Mouse (Mus musculus): Measurements from ENCODE around the gene Dpy19l3. TPM values are rescaled to one million over a fixed set of nuclear protein-coding genes. Genes with fewer than 3 reads are reported as not detected.
A peak's percentile ranks its signal among the peaks of the same experiment; 100 is the strongest.

Dpy19l3 gene
- polyA plus RNA-seq, 1 experiment from 2014 or later, result 42.5 TPM

DNA sequence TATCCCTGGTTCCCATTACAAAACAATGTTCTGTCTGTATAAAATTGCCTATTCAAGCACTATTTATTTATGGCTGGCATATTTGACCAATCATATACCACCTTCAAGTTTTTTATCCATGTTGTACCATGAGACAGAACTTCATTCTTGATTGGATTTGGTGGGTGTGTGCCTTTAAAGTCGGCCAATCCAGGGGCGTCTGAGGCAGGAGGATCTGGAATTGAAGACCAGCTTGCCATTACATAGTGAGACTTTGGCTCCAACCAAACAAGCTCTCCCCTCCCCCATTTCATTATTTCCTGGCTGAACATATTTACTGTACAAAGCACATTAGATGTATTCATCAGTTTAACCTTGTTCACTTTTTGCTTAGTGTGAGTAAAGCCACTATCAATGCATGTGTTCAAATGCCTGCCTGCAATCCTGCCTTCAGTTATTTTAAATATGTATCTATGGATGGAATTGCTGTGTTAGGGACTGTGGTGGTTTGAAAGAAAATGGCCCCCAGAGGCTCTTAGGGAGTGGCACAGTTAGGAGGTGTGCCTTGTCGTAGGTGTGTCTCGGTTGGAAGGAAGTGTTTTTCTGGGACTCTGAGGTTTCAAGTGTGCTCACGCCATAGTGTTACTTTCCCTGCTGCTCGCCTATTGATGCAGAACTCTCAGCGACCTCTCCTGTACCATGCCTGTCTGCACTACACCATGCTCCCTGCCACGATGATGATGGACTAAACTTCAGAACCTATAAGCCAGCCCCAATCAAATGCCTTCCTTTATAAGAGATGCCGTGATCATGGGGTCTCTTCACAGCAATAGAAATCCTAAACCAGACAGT, 105.8 kb downstream of the Dpy19l3 start:
- H3K36me3 ChIP-seq (replicated peaks), result peaks cover 24% of the 10 kb centered on the region
- no peak for ATAC-seq (ENCODE audit: low FRiP score)
- no peak overlapping the region for H3K4me3 ChIP-seq (replicated peaks)
- 76% methylated on average over 9 of the region's 9 CpGs for WGBS
- no peak overlapping the region for H3K27ac ChIP-seq
- H3K4me2 ChIP-seq, result no peak overlapping the region
- H3K9ac ChIP-seq, result no peak overlapping the region
- H3K27me3 ChIP-seq, result no peaks in the 10 kb centered on the region
- H3K9me3 ChIP-seq, result no peaks in the 10 kb centered on the region
- peaks cover 9% of the 10 kb centered on the region for H3K4me1 ChIP-seq

DNA sequence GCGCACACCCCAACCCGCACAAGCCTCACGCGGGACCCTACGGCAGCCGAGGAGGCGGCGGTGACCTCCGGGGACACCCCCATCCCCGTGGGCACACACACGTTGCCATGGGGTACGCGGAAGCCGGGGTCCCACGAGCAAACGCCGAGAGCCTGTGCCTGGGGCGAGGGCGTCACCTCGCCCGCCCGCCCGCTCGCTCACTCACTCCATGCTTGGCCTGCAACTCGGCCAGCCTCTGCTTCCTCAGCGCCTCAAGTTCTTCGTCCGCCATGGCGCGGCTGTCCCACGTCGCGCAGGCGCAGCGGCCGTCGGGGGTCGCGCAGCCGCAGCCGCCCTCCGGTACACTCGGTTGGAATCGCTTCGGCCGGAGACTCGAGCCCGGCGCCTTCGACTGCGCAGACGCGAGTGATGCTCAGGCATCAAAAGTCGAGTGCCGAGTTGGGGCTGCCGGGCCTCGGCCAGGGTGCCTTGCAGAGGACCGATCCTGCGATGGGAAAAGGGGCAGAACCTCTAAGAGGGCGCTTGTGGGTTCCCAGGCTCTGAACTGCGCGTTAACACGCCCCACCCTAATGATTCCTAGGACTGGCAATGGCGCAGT, 107.1 kb downstream of the Dpy19l3 start, which contains the start of gene Pdcd5:
Pdcd5 (minus strand) TSS at position 421 of the 598 bp plus-strand sequence.
- Histone ChIP-seq H3K27ac (peak within 1 kb of the TSS; percentile 80), H3K9me3 (no peaks in the 10 kb centered on the region), H3K4me2 (peak within 1 kb of the TSS; percentile 72), H3K27me3 (no peaks in the 10 kb centered on the region), H3K9ac (peak within 1 kb of the TSS; percentile 93), H3K4me3 (replicated peaks) (peak within 1 kb of the TSS; percentile 95), H3K4me1 (peaks cover 9% of the 10 kb centered on the region), H3K36me3 (replicated peaks) (peaks cover 37% of the 10 kb centered on the region)
- peak; percentile 92 for ATAC-seq (ENCODE audit: low FRiP score)
- WGBS, result under 1% methylated on average over 57 of the region's 64 CpGs

DNA sequence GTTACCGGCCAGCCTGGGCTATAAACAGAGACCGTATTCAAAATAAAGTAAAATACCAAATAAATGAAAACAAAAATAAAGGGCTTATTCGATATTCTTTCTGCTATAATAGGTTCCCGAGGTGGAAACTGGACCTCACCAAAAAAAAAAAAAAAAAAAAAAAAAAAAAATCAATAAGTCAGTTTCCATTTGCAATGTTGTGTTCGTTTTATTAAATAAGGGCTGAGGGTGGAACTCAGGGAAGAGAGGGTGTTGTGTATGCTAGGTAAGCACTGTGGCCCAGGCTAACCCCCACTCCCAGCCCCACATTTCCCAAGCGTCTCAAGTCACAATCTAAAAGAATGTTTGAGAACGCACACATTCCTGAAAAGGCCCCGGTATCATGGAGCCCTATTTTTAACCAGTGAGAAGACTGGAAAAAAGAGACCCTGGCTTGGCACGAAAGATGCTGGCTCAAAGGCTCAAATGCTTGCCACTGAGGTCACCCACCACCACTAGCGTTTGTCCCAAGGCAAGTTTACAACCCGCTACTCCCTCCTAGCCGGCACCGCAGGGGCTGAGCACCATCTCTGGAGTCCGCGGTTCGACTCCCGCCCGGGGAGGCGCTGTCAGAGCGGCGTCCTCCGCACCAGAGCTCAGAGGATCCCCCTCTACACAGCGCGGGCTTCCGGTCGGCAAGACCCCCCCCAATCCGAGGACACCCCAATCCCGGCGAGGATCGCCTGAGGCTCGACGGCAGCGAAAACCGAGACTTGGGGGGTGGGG, 107.8 kb downstream of the Dpy19l3 start:
- peaks cover 43% of the 10 kb centered on the region for H3K36me3 ChIP-seq (replicated peaks)
- H3K27ac ChIP-seq, result peak overlapping the region; percentile 80
- WGBS, result 13% methylated on average over 34 of the region's 34 CpGs
- no peaks in the 10 kb centered on the region for H3K9me3 ChIP-seq
- no peaks in the 10 kb centered on the region for H3K27me3 ChIP-seq
- H3K4me3 ChIP-seq (replicated peaks), result peak overlapping the region; percentile 95
- H3K4me2 ChIP-seq, result peak overlapping the region; percentile 72
- peak; percentile 58; the same call in 1 of the 2 replicates for ATAC-seq (ENCODE audit: low FRiP score)
- H3K9ac ChIP-seq, result peak overlapping the region; percentile 93
- peaks cover 9% of the 10 kb centered on the region for H3K4me1 ChIP-seq

DNA sequence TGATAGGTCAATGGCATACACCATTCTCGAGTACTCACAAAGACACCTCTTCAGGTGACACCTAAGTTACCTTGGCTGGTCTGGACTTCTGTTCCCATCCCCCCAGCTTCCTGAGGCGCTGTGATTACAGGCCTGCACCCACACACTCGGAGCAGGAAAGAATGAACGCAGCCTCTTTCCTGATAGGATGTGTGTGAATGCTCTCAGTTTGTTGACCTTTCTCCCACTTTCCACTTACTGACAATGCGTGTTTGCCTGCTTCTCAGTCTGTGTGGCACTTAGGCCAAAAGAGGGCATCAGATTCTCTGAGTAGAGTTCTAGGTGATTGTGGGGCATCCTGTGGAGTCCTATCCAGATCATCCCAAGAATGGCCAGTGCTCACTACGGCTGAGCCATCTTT, 114.2 kb downstream of the Dpy19l3 start:
- H3K27me3 ChIP-seq, result no peaks in the 10 kb centered on the region
- 85% methylated on average over 6 of the region's 6 CpGs for WGBS
- no peaks in the 10 kb centered on the region for H3K9me3 ChIP-seq
- H3K9ac ChIP-seq, result no peak overlapping the region
- peaks cover 82% of the 10 kb centered on the region for H3K36me3 ChIP-seq (replicated peaks)
- H3K4me3 ChIP-seq (replicated peaks), result no peak overlapping the region
- no peaks in the 10 kb centered on the region for H3K4me1 ChIP-seq
- H3K27ac ChIP-seq, result no peak overlapping the region
- no peak for ATAC-seq (ENCODE audit: low FRiP score)
- no peak overlapping the region for H3K4me2 ChIP-seq

DNA sequence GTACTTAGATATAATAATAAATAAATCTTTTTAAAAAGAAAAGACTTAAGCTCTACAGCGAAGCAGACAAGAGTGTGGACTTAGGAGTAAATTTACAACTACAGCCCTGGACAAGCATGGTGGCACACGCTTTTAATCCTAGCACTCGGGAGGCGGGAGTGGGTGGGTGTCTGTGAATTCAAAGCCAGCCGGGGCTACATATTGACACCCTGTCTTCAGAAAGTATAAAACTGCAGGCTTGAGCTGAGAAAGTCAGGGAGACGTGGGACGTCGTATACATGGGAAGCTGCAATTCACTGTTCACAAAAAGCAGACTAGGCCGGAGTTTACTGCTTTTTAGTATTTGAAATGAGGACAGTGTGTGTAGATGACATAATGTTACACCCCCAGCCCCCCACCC, 117.4 kb downstream of the Dpy19l3 start:
- Histone ChIP-seq H3K27me3 (no peaks in the 10 kb centered on the region), H3K9me3 (no peaks in the 10 kb centered on the region), H3K27ac (no peak overlapping the region), H3K4me3 (replicated peaks) (no peak overlapping the region), H3K4me2 (no peak overlapping the region), H3K9ac (no peak overlapping the region), H3K4me1 (no peaks in the 10 kb centered on the region), H3K36me3 (replicated peaks) (peaks cover 65% of the 10 kb centered on the region)
- 95% methylated on average over 9 of the region's 9 CpGs for WGBS
- no peak for ATAC-seq (ENCODE audit: low FRiP score)

DNA sequence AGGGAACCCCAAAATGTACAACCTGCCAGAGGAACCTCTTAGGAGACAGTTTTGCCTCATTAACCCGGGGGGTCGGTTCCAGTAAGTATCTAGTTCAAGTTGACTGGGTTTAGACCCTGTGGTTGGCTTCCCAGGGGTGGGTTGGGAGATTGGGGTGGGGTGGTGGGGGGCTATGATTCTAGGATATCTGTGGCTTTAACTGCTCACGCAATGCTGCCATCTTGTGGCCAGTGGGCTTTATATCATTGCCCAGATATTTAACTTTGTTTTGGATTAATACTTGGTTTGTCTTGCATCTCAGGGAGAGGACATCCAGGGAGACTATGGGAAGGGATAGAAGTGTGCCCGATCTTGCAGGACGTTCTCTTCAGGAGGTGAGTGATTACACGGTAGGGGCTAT, 118.0 kb downstream of the Dpy19l3 start:
- Histone ChIP-seq H3K36me3 (replicated peaks) (peaks cover 64% of the 10 kb centered on the region), H3K27ac (no peak overlapping the region), H3K9ac (no peak overlapping the region), H3K9me3 (no peaks in the 10 kb centered on the region), H3K4me2 (no peak overlapping the region), H3K27me3 (no peaks in the 10 kb centered on the region), H3K4me3 (replicated peaks) (no peak overlapping the region), H3K4me1 (no peaks in the 10 kb centered on the region)
- WGBS, result 58% methylated on average over 6 of the region's 6 CpGs
- ATAC-seq (ENCODE audit: low FRiP score), result no peak

Other genes starting within 250 kb of the Dpy19l3 start
- 0.12 and 0.17 TPM in 2 replicates for gene Tdrd12, start 216.7 kb downstream of the Dpy19l3 start, polyA plus RNA-seq (2016; fragmentation: Nextera tagmentation; extraction: Ambion mirVana)
- 44.6 and 47.5 TPM in 2 replicates for gene Nudt19, start 198.2 kb downstream of the Dpy19l3 start, polyA plus RNA-seq (2016; fragmentation: Nextera tagmentation; extraction: Ambion mirVana)
- 0.04 and 0.14 TPM in 2 replicates for gene Rgs9bp, start 168.9 kb downstream of the Dpy19l3 start, polyA plus RNA-seq (2016; fragmentation: Nextera tagmentation; extraction: Ambion mirVana)
- gene Ankrd27, start 168.2 kb downstream of the Dpy19l3 start, polyA plus RNA-seq (2016; fragmentation: Nextera tagmentation; extraction: Ambion mirVana), result 33.4 and 36.7 TPM in 2 replicates
- gene Pdcd5, start 106.9 kb downstream of the Dpy19l3 start, polyA plus RNA-seq (2016; fragmentation: Nextera tagmentation; extraction: Ambion mirVana), result 265 and 275 TPM in 2 replicates
- 23.2 and 26.9 TPM in 2 replicates for gene Zfp507, start 48.5 kb upstream of the Dpy19l3 start, polyA plus RNA-seq (2016; fragmentation: Nextera tagmentation; extraction: Ambion mirVana)

Data from forebrain, embryonic 12.5 days (tissue).